9 mouse cellular contexts compared by ENCODE assay signal in genomic region chr12:28732631-28733030, GRCm38 (mm10).
"Had no signal": no experiment of that assay in that cellular context is flagged by ENCODE, and none has a peak within 500 bp of the region (broad histone marks: within the 10 kb centered on the region; RNA-seq: fewer than 3 reads in every experiment).

No protein-coding gene starts in this region.

- DNase-seq: kidney, postnatal 25 days; layer of hippocampus, adult 9-11 months; lung, adult 18-20 months; lung, postnatal 10 days; lung, postnatal 36 days; midbrain, embryonic 14.5 days; thymus, adult 2 months; thymus, postnatal 14 days; thymus, postnatal 4 days had no signal
